Comparison of ENCODE assay signal across 12 mouse cellular contexts in the genomic region with DNA sequence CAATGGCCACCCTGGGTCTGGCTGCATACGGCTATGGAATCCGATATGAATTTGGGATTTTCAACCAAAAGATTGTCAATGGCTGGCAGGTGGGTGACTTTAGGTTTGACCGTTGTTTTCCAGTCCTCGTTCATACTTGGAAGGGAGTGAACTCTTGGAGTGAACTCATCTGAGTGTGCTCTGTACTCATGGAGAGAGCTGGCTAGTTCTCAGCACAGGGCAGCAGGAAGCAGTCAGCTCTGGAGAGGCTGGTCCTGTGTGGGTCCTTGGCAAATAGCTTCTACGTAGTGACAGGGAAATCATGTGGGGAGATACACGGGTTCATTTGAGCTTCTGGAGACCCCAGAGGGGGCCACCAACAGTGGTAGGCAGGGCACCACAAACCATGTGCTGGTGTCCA.
"Had no signal": no experiment of that assay in that cellular context is flagged by ENCODE, and none has a peak within 500 bp of the region (broad histone marks: within the 10 kb centered on the region; RNA-seq: fewer than 3 reads in every experiment).

No protein-coding gene starts in this region.

- H3K27me3 ChIP-seq: liver, embryonic 15.5 days had no signal

- H3K27ac ChIP-seq: kidney, postnatal 0 days; limb, embryonic 10.5 days; liver, embryonic 15.5 days had no signal

- H3K4me2 ChIP-seq: liver, embryonic 11.5 days; liver, embryonic 15.5 days had no signal

- H3K9me3 ChIP-seq: limb, embryonic 10.5 days; liver, embryonic 15.5 days had no signal

- ATAC-seq: lung, postnatal 0 days had no signal

- H3K9ac ChIP-seq: liver, embryonic 15.5 days had no signal

- DNase-seq: kidney, adult 9 months; kidney, postnatal 36 days; lung, adult 2 months; lung, postnatal 36 days; right cerebral cortex, adult 18-20 months; right cerebral cortex, postnatal 25 days; thymus, postnatal 36 days had no signal

- H3K4me1 ChIP-seq: limb, embryonic 10.5 days had no signal

- H3K4me3 ChIP-seq: limb, embryonic 10.5 days; liver, embryonic 15.5 days had no signal
